Mouse (Mus musculus) kidney, adult 9 months (tissue): ENCODE measurements around the gene Olfr1265.

Experiments used
- DNase-seq: peaks from one replicate; pipeline ENCODE4 v3.0.0; 2022

The Olfr1265 gene

DNA sequence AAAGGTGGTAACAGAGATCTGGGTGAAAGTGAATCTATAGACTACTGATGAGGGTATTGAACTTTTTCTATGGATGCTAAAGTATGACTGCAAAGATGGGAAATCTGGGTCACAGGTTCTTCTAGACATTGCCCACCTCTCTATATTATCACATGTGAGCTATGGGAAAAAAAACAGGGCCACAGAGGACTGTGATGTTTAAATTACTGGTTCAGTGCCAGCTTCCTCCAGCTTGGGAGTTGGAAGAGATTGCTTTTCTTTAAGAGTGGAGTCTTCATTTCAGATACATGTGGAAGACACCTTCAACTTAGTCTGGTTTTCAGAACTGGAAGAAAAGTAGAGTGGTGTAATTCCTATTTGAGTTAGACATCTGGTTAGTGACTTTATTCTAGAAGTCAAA is at the start of gene Olfr1265:
Gene Olfr1265 (plus strand): TSS at position 301 of the 400 bp plus-strand sequence.
- DNase-seq = no peak

DNA sequence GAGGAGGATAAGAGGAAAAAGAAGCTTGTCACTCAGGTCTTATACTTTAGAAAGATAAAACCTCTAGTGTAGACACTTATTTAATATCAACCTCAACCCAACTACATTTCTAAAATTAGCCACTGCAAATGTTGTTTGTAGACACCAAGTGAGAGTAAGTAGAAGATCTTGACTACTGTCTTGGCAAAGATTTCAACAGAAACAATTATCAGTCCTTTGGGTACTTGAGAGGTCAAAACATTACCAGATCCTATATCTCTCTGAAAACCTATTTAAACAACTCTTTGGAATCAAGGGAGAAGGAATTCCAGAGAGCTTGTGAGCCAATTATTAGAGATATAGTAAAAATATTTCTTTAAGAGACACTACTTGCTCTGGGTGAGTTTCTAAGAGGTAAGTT is 44.2 kb upstream of the Olfr1265 start, which contains the start of gene Olfr1261:
Gene Olfr1261 (plus strand): TSS at position 301 of the 400 bp plus-strand sequence.
- DNase-seq = no peak

DNA sequence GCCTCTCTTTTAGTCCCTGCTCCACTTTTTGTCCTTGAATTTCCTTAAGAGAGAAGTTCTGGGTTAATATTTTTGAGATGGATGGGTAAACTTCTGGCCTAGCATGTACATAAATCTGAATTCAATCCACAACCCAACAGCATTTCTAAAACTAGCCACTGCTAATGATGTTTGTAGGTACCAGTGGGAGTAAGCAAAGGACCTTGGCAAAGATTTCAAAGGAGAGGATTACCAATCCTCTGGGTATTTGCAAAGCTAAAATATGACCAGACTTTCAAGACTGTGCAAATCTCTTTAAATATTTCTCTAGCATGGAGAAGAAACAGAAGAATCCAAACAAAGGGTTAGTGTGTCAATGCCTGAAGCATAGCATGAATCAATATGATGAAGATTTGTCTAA is 35.3 kb upstream of the Olfr1265 start, which contains the start of gene Olfr1262:
Gene Olfr1262 (plus strand): TSS at position 301 of the 400 bp plus-strand sequence.
- DNase-seq = no peak

DNA sequence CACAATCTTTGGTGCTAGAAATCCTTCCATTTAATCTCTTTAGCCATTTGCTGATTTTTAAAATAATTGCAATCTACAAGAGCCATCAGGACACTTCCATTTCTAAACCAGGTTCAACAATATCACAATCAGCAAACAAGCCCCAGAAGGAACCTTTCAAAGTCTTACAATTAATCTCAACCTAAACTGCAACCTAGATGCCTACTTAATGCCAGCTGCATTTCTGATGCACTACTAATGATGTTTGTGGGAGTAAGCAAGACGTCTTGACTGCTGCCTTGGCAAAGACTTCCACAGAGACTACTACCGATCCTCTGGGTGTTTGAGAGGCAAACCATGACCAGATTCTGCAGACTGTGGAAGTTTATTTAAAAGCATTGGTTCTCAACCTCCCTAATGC is 23.3 kb upstream of the Olfr1265 start, which contains the start of gene Olfr1263:
Gene Olfr1263 (plus strand): TSS at position 301 of the 400 bp plus-strand sequence.
- no peak for DNase-seq

DNA sequence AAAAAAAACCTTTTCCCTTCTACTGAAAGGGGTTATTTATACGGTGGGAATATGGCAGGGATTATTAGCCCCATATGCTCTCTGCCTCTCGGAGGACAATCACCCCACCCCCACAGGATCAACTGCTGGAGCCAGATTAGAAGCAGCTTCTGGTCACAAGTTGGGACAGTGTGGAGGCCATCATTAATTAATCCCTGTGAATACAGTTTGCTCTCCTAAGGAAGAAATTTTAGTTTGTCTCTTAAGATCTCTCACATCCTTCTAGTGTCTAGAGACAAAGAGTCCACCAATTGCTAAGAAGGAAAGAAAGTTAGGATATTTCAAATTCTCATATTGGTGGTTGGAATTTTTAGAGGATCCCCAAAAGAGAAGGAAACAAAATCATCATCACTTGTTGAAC is 9.7 kb upstream of the Olfr1265 start, which contains the start of gene Olfr1264:
Gene Olfr1264 (minus strand): TSS at position 101 of the 400 bp plus-strand sequence.
- no peak for DNase-seq

DNA sequence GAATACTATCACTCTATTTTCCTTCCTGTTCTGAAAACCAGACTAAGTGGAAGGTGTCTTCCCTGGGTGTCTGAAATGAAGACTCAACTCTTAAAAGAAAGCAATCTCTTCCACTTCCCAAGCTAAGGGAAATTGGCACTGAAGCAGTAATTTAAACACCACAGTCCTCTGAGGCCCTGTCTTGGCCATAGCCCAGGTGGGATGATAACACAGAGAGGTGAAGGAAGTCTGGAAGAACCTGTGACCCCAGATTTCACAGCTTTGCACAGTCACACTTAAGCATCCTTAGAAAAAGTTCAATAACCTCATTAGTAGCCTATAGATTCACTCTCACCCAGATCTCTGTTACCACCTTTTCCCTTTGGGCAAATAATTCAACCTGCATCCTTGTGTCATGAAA is 28.4 kb downstream of the Olfr1265 start, which contains the start of gene Olfr140:
Gene Olfr140 (minus strand): TSS at position 101 of the 400 bp plus-strand sequence.
- no peak for DNase-seq

DNA sequence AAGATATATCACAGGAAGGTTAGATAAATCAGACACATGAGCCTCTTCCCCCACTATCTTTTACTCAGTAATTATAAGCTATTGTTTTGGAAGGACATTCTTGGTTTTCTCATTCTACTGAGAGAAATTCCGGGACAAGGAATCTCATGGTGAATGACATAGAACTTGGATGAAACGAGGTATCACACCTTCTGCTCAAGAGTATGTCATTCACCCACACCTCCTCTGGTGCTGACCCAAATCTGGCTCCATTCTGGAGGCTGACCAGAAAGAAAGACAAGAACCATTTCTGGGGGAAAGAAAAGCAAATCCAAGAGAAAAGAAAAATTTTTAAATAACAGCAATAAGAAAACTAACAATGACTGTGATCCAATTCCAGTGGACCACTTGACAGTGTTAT is 34.9 kb downstream of the Olfr1265 start:
- no peak for DNase-seq
